Mouse (Mus musculus) olfactory bulb, adult 2 months (tissue): ENCODE data around the gene Rps6ka5.

Experiments used
- CTCF ChIP-seq: fragments of 200-500 bp; IDR thresholded peaks from 2 replicates; pipeline ENCODE4 v1.5.1; 2012; ENCODE audit warnings: low read depth, mild to moderate bottlenecking, low read length, moderate library complexity; ENCODE audit not compliant: insufficient read depth
- POLR2A ChIP-seq: fragments of 200-500 bp; IDR thresholded peaks from 2 replicates; pipeline ENCODE4 v1.6.1; 2012; ENCODE audit warnings: mild to moderate bottlenecking, low read depth, low read length, moderate library complexity; ENCODE audit not compliant: insufficient read depth

GRCm38 (mm10) chr12:100586601-100587000 is 140.2 kb downstream of the Rps6ka5 start:
- TF ChIP-seq CTCF, result no peak
- TF ChIP-seq POLR2A, result no peak
